Mouse (Mus musculus) liver, adult 2 months (tissue): ENCODE measurements around the gene Opn4. TPM values are rescaled to one million over a fixed set of nuclear protein-coding genes. Genes with fewer than 3 reads are reported as not detected.

Source experiments
- DNase-seq: peaks from one replicate; pipeline ENCODE4 v3.0.0-alpha.2; 2011; ENCODE audit warnings: low read depth, low spot score; ENCODE audit errors: extremely low read depth
- H3K27ac ChIP-seq: fragments of 200-500 bp; replicated peaks from 2 replicates; pipeline ENCODE4 v1.5.1; 2012; ENCODE audit warnings: low read depth, mild to moderate bottlenecking, control low read depth, inconsistent platforms, low read length; ENCODE audit not compliant: insufficient read depth
- H3K27me3 ChIP-seq: fragments of 200-500 bp; 2 replicates; pipeline ENCODE4 v1.6.1; 2012; ENCODE audit warnings: mild to moderate bottlenecking, moderate library complexity, low read length, inconsistent platforms; ENCODE audit not compliant: control insufficient read depth, insufficient read depth
- H3K36me3 ChIP-seq: fragments of 200-500 bp; 2 replicates; pipeline ENCODE4 v1.6.1; 2012; ENCODE audit warnings: low read length, inconsistent platforms; ENCODE audit not compliant: control insufficient read depth, insufficient read depth
- H3K4me1 ChIP-seq: fragments of 200-500 bp; 2 replicates; pipeline ENCODE4 v1.6.1; 2011; ENCODE audit warnings: low read length; ENCODE audit not compliant: control insufficient read depth, insufficient read depth
- H3K4me3 ChIP-seq: fragments of 200-500 bp; 2 replicates; pipeline ENCODE4 v1.5.1; 2011; ENCODE audit warnings: low read depth, mild to moderate bottlenecking, control low read depth, low read length, moderate library complexity; ENCODE audit not compliant: insufficient read depth
- H3K79me2 ChIP-seq: fragments of 200-500 bp; 2 replicates; pipeline ENCODE4 v1.6.1; 2012; ENCODE audit warnings: inconsistent platforms, mild to moderate bottlenecking, low read length, moderate library complexity; ENCODE audit not compliant: control insufficient read depth, insufficient read depth
- H3K9ac ChIP-seq: fragments of 200-500 bp; 2 replicates; pipeline ENCODE4 v1.6.1; 2012; ENCODE audit warnings: low read depth, mild to moderate bottlenecking, control low read depth, inconsistent platforms, low read length
- CTCF ChIP-seq: fragments of 200-500 bp; IDR thresholded peaks from 2 replicates; pipeline ENCODE4 v1.5.1; 2011; ENCODE audit warnings: low read depth, low read length, control low read depth
- POLR2A ChIP-seq: fragments of 200-500 bp; IDR thresholded peaks from 2 replicates; pipeline ENCODE4 v1.6.1; 2011; ENCODE audit warnings: low read length, control low read depth; ENCODE audit not compliant: insufficient read depth; ENCODE audit errors: extremely low read depth
- WGBS: fragments of 180-500 bp; shearing (Covaris S2); methylation state at CpG from one replicate; pipeline ENCODE4 v1.1.7; 2018; 5-methylcytosine and 5-hydroxymethylcytosine counted together
- polyA plus RNA-seq: library from polyadenylated mRNA; depleted of rRNA; stranded (reverse); fragments of >200 nt; gene quantifications from 2 replicates; pipeline ENCODE4 v1.2.3, GENCODE M21; 2012; rRNA removed
- total RNA-seq: library from RNA; depleted of rRNA; stranded (reverse); fragments of >200 nt; gene quantifications from 2 replicates; pipeline ENCODE4 v1.2.3, GENCODE M21; 2014; rRNA removed

Gene Opn4
- not detected in 2 replicates for total RNA-seq
- not detected in 2 replicates for polyA plus RNA-seq

DNA sequence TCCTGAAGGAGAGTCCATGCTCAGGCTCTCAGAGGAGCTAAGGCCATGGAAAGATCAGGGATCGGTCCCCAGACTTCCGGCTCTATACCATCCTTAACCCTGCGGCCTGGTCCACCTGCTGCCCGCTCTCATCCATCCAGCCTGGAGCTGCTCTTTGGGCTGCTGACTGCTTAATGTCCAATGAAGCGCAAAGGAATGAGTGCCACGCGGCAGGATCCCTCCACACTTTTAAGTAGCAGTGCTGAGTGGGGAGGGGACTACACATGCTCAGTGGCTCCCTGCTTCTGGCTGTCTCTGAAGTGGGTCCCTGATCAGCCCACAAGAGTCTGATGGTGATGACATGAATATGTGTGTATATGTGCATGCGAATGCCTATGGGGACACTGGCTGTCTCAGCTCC, at the start of gene Opn4:
Opn4 (minus strand) TSS at position 202 of the 400 bp plus-strand sequence.
- H3K27me3 ChIP-seq: no peaks in the 10 kb centered on the region
- no peak within 1 kb of the TSS for H3K4me3 ChIP-seq
- no peaks in the 10 kb centered on the region for H3K36me3 ChIP-seq
- H3K9ac ChIP-seq: no peak within 1 kb of the TSS
- H3K27ac ChIP-seq: no peak within 1 kb of the TSS
- TF ChIP-seq POLR2A (no peak), CTCF (no peak)
- no peaks in the 10 kb centered on the region for H3K4me1 ChIP-seq
- WGBS: 94% methylated on average over 8 of the region's 8 CpGs
- DNase-seq: no peak
- no peaks in the 10 kb centered on the region for H3K79me2 ChIP-seq

DNA sequence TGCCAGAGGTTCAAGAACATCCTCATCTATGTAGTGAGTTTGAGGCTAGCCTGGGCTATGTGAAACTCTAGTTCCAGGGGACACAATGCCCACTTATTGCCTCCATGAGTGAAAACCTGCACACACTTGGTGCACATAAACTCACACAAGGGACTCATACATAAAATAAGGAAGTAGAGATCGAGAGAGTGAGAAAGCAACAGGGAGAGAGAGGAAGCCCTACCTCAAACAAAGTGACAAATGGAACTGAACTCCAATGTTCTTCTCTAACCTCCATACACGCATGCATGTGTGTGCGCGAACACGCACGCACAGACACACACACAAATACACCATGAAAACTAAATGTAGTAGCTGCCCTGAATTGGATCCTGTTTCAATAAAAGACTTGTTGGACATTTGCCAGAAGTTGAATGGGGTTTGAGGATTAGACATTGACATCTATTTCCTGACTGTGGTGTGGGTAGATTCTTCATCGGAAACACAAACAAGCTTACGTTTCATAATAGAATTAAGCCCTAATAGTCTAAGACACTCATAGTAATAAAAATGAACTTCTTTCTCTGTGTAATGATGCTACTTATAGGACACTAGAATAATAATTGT, 48.0 kb upstream of the Opn4 start:
- no peak for TF ChIP-seq CTCF
- Histone ChIP-seq H3K27me3 (no peaks in the 10 kb centered on the region), H3K4me1 (no peaks in the 10 kb centered on the region), H3K4me3 (no peak overlapping the region), H3K27ac (no peak overlapping the region), H3K79me2 (no peaks in the 10 kb centered on the region), H3K9ac (no peak overlapping the region), H3K36me3 (no peaks in the 10 kb centered on the region)
- 85% methylated on average over 8 of the region's 8 CpGs for WGBS
- DNase-seq: no peak

- H3K27me3 ChIP-seq: no peaks in the 10 kb centered on the region
- H3K9ac ChIP-seq: no peak overlapping the region
- DNase-seq: no peak
- TF ChIP-seq POLR2A (no peak), CTCF (no peak)
- H3K4me3 ChIP-seq: no peak overlapping the region
- no peaks in the 10 kb centered on the region for H3K4me1 ChIP-seq
- WGBS: 90% methylated on average over 7 of the region's 7 CpGs
- no peaks in the 10 kb centered on the region for H3K79me2 ChIP-seq
- H3K36me3 ChIP-seq: no peaks in the 10 kb centered on the region
- H3K27ac ChIP-seq: no peak overlapping the region
Observed at GRCm38 (mm10) chr14:34644140-34644539, 44.2 kb upstream of the Opn4 start.

DNA sequence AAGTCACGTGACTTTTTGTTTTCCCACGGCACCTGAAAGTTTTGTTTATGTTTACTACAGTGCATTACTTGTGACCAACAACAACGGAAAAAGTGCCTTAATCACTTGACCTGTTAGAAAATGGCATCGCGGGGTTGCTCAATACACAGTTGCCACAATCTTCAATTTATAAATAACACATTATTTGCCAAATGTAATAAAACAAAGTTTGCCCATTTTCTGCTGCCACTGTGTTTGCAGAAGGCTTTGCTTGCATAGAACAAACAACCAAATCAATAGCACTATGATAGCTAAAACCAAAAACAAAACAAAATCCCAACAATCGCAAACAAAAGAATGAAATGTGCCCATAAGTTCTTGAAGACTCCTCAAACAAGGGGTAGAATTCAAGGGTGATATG, 35.8 kb upstream of the Opn4 start:
- 28% methylated on average over 6 of the region's 6 CpGs for WGBS
- peak; percentile 98 for DNase-seq
- TF ChIP-seq POLR2A (no peak), CTCF (no peak)
- H3K27me3 ChIP-seq: no peaks in the 10 kb centered on the region
- H3K4me1 ChIP-seq: peaks cover 9% of the 10 kb centered on the region
- peak overlapping the region; percentile 93 for H3K27ac ChIP-seq
- H3K9ac ChIP-seq: no peak overlapping the region
- no peak overlapping the region for H3K4me3 ChIP-seq
- no peaks in the 10 kb centered on the region for H3K36me3 ChIP-seq
- H3K79me2 ChIP-seq: no peaks in the 10 kb centered on the region

- no peaks in the 10 kb centered on the region for H3K79me2 ChIP-seq
- no peaks in the 10 kb centered on the region for H3K36me3 ChIP-seq
- H3K4me3 ChIP-seq: no peak overlapping the region
- peak overlapping the region; percentile 93 for H3K27ac ChIP-seq
- TF ChIP-seq CTCF: no peak
- TF ChIP-seq POLR2A: no peak
- H3K27me3 ChIP-seq: no peaks in the 10 kb centered on the region
- DNase-seq: peak; percentile 93
- 21% methylated on average over 7 of the region's 7 CpGs for WGBS
- H3K9ac ChIP-seq: peak overlapping the region; percentile 55
- H3K4me1 ChIP-seq: peaks cover 9% of the 10 kb centered on the region
Observed at GRCm38 (mm10) chr14:34635192-34635591, 35.2 kb upstream of the Opn4 start.

- 72% methylated on average over 10 of the region's 10 CpGs for whole genome bisulfite sequencing
- Histone ChIP-seq H3K27me3 (no peaks in the 10 kb centered on the region), H3K27ac (no peak overlapping the region), H3K4me1 (peaks cover 12% of the 10 kb centered on the region), H3K4me3 (no peak overlapping the region), H3K79me2 (no peaks in the 10 kb centered on the region), H3K36me3 (no peaks in the 10 kb centered on the region), H3K9ac (no peak overlapping the region)
- TF ChIP-seq POLR2A (no peak), CTCF (no peak)
- peak; percentile 30 for DNase-seq
Observed at GRCm38 (mm10) chr14:34632722-34633448, 32.9 kb upstream of the Opn4 start.
